Mouse (Mus musculus): Measurements from ENCODE around the gene Lyplal1. TPM values are rescaled to one million over a fixed set of nuclear protein-coding genes. Genes with fewer than 3 reads are reported as not detected.

The Lyplal1 gene
- total RNA-seq, 1 experiment from 2014 or later, result not detected

DNA sequence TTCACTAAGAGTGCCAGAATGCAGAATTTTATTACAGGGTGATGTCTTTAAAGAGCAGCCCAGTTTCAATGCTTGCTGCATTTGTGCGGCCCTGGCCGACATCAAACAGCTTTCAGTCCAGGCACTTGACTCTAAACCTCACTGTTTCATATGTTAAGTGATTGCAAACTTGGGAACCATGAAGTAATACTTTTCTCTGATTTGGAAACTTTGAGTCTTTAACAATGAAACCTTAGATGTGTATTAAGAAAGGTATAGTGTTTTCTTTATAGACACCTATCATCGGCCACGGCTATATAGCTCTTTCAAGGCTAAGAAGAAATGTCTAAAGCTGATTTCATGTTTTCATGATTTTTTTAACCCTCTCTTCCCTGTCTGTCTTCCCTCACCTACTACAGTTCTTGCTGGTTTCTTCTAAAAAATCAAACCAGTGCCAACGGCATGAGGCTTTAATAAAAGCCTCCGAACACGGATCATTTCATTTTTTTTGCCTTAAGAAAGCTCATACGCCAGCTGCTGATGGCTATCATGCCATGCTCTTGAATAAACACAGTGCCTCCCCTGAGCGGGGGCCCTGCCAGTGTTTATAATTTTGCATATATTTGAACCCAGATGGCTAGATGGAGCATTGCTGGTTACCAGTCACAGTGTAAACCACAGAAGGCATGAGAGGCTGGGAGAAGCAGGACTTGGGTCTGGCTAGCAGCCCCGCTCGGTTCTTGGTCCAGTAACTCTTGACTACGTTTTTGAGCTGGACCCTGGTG, 63.6 kb downstream of the Lyplal1 start:
- ATAC-seq (replicated peaks; ENCODE audit: insufficient number of reproducible peaks, low FRiP score, low TSS enrichment, poor library complexity, severe bottlenecking), result no peak

DNA sequence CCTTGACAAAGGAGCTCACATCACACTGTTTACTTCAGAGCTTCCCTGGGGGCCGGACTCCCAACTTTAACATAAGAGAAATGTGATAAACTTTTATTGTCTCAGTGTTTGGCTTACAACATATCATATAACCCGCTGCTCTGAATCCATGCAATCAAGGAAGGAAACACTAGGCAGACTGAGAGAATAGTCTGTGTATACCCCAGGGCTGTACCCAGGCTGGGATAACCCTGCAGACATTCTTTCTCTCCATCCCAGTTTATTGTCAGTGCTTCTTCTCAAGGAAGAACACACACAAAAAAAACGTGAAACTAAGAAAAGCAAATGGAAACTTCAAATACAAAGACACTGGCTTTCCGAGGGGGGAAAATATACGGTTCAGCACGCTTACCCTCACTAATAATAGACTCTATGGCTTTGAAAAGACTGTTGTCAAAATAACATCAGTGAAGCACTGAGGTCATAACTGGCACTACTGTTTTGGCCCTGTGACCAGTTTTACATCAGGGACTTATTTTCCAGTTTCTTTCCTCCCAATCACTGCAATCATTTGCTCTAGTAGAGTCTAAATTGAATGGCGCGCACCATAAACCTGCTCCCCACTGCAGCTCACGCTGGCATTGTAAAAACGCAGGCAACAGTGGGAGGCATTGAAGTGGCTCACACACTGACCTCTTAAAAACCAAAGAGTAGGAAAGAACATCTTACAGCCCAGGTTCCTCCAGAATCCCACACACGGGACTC, 73.2 kb downstream of the Lyplal1 start:
- no peak for ATAC-seq (replicated peaks; ENCODE audit: insufficient number of reproducible peaks, low FRiP score, low TSS enrichment, poor library complexity, severe bottlenecking)

DNA sequence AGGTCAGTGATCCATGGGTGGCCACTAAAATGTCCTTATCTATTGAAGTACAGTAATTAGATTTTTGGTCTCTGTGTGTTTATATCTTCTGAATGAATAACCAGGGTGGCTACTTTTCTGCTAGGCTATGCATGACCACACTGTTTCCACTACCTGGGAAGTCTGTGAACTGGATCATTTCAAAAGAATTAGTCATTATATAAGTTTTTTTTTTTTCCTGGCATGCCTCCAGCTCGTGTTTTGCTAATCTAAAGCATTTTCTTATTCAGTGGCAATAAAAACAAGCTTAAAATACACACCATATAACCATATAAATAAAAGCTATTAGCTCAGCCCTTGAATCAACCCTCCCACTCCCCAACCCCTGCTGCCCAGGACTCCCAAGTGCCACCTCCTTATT, 75.3 kb downstream of the Lyplal1 start:
- no peak for ATAC-seq (replicated peaks; ENCODE audit: insufficient number of reproducible peaks, low FRiP score, low TSS enrichment, poor library complexity, severe bottlenecking)
